Mouse (Mus musculus) brain, adult 10 weeks (tissue): ENCODE data around the gene Mdh2. TPM values are rescaled to one million over a fixed set of nuclear protein-coding genes. Genes with fewer than 3 reads are reported as not detected.

Source experiments
- polyA plus RNA-seq: library from polyadenylated mRNA; stranded (reverse); fragments of 350-450 nt; fragmentation: Illumina TruSeq; extraction: RNeasy Lipid Tissue Mini Kit (QIAGEN cat#74804); gene quantifications from one replicate; pipeline ENCODE4 v1.2.3, GENCODE M21; 2015; ENCODE audit warnings: low read depth, low replicate concordance

The Mdh2 gene
- polyA plus RNA-seq = 526 TPM

DNA sequence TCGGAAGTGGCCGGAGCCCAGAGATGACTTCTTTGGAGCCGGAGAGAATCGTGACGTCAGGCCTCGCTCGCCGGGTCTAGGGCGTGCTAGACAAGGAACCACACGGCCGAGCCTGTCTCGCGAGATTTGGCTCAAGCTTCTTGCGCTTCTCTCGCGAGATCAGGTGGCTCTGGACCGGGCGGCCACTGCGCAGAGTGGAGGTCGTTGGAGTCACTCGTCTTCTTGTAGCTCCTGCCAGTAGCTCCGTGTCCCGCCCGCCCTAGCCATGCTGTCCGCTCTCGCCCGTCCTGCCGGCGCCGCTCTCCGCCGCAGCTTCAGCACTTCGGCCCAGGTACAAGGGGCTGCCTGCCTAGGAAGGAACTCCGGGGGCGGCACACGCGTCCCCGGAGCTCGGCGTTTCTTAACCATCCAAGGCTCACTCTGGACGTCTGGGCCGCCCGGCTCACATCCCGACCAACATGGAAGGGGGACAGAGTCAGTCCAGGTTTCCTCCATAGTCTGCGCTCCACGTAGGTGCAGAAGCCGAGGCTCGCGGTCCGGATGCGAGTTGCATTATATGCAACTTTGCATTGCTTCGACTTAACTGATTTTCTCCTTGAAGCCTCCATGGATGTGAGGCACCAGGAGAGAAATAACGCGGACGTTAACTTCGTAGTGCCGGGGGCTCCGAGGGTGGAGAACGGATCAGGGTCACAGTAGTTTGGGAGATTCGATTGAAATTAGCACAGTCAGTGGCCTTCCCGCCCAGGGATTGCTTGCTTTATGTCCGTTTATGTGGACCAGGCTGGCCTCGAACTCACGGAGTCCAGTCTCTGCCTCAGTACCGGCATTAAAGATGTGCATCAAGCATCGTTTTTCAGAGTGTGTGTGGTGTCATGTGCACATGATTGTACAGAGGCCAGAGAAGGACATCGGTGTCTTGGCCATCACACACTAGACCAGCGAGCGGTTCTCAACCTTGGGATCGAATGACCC lies at the start of gene Mdh2:
Mdh2 (plus strand) TSS at position 10 of the 975 bp plus-strand sequence.

DNA sequence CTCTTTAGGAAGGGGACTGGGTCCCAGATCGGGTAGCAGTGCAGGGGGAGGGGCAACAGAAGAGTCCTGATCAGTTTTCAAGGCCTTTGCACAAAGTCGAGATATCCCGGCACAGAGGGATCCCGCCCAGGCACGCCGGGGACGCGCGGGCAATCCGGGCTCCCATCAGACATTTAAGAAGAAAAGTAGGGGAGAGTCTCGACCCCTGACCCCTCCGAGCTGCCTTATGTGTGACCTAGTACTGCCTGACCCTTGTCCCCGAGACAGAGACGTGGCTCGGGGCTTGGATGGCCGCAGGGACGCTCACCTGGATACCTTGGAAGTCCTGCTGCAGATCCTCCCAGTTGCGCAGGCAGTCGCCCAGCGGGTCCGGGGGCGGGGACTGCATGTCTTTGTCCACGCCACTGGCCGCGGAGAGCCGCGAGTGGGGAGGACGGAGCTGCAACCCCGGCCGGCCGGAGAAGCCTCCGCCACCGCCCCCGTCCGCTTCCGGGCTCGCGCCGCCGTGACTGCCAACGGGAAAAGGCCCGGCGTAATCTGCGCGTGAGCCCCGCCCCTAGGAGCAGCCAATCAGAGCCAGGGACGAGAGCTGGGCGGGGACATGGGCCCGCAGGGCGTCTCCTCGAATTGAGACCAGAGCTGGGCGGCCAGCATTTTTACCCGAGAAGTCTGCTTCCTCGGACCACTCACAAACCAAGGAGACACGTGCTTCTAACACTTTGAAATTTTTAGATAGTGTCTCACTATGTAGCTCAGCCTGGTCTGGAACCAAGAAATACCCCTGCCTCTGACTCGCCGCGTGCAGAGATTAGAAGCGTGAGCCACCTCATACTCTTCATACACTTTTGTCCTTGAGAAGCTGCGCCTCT lies 34.3 kb upstream of the Mdh2 start, which contains the start of gene Tmem120a:
Tmem120a (minus strand) TSS at position 708 of the 869 bp plus-strand sequence.

GRCm38 (mm10) chr5:135777796-135778470 lies 347 bp upstream of the Mdh2 start, which contains the start of gene Styxl1:
Gene Styxl1, minus strand, starts transcription at chr5:135778385.

DNA sequence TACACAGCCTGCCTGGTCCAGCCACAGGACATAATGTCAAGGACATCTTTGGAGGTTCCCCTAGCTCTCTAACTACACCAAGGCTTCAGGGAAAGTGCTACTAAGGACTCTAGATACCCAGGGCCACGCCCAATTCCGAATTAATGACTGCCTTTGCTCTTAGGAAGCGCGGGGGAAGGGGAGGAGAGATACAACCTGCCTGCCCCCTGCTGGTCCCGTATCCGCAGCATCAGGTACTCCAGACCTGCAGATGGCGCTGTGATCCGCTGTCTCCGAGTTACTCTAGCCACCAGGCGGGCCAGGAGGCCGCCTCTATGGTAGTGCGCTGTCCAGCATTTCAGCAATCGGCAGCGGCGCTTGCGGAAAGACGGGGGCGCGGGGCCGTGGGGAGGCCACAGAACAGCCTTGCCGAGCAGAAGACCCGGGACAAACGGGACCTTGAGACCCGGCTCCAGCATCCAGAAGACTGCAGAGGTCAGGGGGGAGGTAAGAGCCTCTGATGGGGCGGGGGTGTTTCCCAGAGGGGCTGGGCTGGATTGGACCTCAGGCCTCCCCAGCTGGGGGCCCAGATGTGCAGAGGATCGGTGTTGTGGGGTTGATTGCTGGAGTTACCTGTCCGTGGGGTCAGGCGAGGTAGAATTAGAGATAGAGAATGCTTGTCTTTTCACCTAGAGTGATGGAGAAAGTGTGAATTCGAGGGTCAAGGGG lies 28.4 kb downstream of the Mdh2 start, which contains the start of gene Srrm3:
Srrm3 (plus strand) TSS at position 336 of the 708 bp plus-strand sequence.

Other genes starting within 250 kb of the Mdh2 start
- gene Hip1, start 233.4 kb upstream of the Mdh2 start, polyA plus RNA-seq = 26.4 TPM
- not detected for gene Ccl26, start 214.9 kb upstream of the Mdh2 start, polyA plus RNA-seq
- gene Ccl24, start 205.4 kb upstream of the Mdh2 start, polyA plus RNA-seq = 0.70 TPM
- gene Rhbdd2, start 145.9 kb upstream of the Mdh2 start, polyA plus RNA-seq = 63.0 TPM
- 60.6 TPM for gene Por, start 108.4 kb upstream of the Mdh2 start, polyA plus RNA-seq
- gene Tmem120a, start 34.0 kb upstream of the Mdh2 start, polyA plus RNA-seq = 25.0 TPM
- 0.51 TPM for gene Styxl1, start 95 bp upstream of the Mdh2 start, polyA plus RNA-seq
- gene Srrm3, start 28.4 kb downstream of the Mdh2 start, polyA plus RNA-seq = 41.7 TPM
- 19.2 TPM for gene Hspb1, start 109.4 kb downstream of the Mdh2 start, polyA plus RNA-seq
- 750 TPM for gene Ywhag, start 156.1 kb downstream of the Mdh2 start, polyA plus RNA-seq
- gene Ssc4d, start 196.1 kb downstream of the Mdh2 start, polyA plus RNA-seq = 1.6 TPM
- not detected for gene Zp3, start 201.6 kb downstream of the Mdh2 start, polyA plus RNA-seq
- gene Dtx2, start 216.3 kb downstream of the Mdh2 start, polyA plus RNA-seq = 6.4 TPM